Mouse (Mus musculus): ENCODE measurements around the gene Abca5.
"Not testable (repeated sequence)": the region's sequence is repeated elsewhere in the genome, so short reads cannot be mapped to it uniquely, and the experiment has no call there.

Gene Abca5

DNA sequence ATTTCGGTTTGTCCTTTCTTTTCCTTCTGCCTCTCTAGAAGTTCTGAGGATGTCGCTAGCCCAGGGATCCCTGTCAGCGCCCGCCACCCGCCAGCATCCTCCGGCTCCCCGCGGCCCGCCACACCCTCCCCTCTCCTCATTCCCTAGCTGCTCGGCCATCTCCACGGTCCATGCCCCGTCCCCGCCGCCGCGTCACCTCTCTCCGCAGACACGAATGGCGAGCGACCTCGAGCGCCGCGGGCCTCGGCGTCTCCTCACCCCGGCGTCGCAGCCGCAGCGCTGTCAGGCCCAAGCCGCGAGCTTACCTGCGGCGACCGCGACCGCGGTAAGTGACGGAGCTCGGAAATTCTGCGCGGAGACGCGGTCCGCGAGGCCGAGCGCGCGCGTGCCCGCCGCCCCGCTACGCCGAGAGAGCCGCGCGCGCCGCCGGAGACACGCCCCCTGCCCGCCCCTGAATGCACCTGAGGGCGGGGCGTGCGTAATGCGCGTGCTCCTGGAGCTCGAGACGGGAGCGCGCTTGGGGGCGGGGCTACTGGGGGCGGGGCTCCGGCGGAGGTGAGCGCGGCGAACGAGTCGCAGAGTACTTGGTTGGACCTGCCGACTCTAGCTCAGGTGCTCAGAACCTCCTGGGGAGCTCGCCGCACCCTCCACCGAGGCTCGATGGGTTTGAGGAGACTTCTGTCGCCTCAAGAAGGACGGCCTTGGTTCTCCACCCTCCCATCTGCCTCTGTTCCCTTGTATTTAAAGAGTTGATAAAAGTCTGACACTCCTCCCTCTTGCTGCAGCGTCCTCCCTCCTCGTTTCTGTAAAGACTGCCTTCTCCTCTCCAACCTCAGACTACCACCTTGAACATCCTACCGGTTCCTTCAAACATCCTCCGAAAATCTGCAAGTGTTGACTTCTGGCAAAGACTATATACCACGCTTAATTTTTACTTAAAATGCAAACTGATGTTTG lies at the start of gene Abca5:
TSS of gene Abca5 (minus strand) at position 428 of the 957 bp plus-strand sequence.
- DNase-seq (ENCODE audit: low read depth, low spot score) = peak; percentile 67

DNA sequence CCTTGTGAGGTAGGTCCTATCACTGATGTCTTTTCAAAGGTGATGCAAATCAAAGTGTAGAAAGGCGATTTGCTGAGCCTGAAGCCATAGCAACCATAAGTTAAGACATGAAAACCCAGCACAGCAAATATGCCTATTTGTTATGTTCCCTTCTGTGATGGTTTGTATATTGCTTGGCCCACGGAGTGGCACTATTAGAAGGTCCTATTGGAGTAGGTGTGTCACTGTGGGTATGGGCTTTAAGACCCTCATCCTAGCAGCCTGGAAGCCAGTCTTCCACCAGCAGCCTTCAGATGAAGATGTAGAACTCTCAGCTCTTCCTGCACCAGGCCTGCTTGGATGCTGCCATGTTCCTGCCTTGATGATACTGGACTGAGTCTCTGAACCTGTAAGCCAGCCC lies 48.0 kb upstream of the Abca5 start:
- DNase-seq (ENCODE audit: low read depth, low spot score) = no peak

DNA sequence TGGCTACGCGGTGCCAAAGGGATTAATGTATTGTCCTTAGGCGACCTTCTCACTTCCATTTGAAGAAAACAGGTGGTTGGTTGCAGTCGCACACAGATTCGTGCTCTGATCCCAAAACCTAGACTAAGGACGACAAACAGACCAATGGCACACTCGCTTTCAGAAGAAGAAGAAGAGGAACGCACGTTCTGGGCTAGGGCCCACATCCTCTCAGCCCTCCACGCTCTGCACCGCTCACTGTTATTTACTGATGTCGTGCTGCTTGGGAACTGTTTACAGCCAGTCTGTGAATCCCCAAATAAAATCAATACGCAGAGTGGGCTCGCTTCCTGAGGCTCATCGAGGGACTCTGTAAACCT lies 42.8 kb upstream of the Abca5 start:
- no peak for DNase-seq (ENCODE audit: low read depth, low spot score)

DNA sequence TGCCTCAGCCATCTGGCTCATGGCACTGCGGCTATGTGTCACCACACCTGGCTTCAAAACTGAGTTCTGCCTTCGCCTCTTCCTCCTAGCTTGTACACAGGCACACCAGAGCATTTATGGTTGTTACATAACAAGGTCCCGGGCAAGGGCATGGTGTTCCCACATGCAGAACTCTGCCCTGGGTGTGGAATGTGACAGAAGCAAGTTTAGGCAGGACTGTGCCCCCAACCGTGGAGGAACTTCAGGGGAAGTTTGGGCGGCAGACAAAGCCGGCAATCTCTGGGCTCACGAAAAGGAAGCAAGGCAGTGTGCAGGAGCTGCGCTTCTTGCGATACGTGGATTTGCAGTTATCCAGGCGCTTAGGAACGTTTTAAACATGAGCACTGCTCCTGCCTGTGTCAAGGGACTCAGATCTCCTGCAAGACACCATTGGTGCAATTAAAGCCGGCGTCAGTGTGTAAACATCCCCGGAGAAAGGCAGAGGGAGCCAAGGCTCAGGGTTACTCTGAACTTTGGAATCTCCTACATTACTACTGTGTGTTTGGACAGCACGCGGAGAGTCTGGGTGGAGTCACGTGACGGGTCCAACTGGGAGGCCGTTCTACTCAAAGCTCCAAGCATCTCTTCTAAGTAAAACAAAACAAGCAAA lies 42.3 kb upstream of the Abca5 start:
- DNase-seq (ENCODE audit: low read depth, low spot score) = no peak

DNA sequence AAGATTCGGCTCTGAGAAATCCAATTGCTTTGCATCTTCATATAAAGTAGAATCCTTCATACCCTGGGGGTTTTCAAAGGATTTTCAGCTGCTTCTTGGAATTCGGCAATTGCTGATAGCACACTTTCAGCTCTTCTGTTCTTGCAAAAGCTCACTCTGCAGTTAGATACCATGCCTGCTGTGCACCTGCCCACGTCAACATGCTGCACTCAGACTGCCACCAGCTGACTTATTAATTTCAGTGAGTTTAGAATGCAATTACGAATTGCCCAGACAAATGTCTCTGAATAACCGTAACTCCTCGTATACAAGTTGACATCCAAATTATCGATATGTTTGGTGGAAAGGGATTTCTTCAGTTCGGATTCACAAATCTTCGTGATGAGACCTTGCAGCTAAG lies 36.5 kb upstream of the Abca5 start:
- DNase-seq (ENCODE audit: low read depth, low spot score) = no peak

DNA sequence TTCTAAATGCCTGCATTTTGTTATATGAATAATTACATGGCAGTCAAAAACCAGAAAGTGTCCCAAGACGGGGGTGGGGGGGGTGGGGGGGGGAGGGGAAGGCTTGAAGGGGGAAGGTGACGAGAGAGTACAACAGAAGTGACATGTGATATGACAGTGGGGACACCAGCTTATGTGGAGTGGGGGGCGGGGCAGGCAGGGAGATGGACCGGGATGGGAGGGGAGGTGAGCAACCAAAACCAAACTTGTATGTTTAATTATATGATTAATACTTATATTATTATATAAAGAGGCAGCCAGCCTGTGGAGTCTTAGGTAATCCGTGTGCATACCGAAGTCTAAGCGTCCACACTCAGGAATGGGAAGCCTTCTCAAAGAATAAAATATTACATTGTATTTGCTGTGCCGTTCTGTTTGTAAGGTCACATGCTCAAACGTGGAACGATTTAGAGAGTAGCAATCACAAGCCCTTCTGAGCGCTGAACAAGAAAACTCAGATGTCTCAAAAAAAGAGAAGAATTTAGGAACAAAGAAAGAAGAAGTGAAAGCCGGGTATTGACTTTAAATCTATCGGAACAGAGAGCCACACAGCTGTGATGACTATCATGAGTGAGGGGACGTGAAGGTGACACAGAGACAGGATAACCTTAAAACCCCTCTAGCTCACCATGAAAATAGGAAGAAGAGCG lies 34.9 kb upstream of the Abca5 start:
- DNase-seq (ENCODE audit: low read depth, low spot score) = no peak

DNA sequence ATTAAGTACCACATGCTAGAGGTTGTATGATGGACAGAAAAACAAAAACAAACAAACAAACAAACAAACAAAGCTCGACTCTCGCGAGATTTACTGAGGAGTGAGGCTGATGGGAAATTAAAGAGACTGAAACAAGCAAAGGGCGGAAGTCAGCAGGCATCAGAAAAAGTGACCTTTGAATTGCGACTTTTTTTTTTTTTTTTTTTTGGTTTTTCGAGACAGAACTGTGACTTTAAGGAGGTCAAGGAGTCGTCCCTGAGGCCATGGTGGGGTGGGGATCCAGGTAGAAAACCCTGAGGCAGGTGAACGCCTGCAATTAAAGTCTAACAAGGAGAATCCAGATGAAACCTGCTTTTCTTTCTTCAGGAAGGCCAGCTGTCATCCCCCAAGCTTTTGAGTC lies 34.3 kb upstream of the Abca5 start:
- no peak for DNase-seq (ENCODE audit: low read depth, low spot score)

DNA sequence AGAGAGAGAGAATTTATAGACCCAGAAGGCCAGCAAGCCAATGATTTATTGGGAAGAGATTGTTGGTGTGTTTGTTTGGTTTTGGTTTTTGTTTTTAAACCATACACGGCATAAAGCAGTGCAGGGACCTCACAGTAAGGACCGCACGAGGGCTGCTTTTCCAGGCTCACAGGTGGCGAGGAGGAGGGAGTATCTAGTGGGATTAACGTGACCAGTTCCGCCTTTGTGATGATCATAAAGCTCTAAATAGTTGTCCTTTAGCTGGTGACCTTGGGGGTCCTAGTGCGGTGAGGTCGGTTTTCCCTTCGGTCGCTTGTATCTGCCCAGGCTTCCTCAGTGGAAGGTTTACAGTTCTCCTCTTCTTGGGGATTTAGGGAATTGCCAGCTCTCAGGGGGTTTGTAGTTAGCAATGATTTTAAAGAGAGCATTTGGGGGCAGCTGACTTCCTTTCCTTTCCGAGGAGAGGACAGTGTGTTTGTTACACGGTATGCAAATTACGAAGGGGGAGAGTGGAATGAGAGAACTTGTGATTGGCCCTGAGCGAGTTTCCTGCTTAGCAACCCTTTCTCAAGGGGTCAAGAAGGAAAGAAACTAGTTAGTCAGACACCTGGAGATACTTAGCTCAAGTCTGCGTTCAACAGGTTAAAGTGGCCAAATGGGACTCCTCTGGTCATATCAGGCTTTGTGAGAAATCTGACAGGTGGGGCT lies 31.9 kb upstream of the Abca5 start:
- no peak for DNase-seq (ENCODE audit: low read depth, low spot score)

DNA sequence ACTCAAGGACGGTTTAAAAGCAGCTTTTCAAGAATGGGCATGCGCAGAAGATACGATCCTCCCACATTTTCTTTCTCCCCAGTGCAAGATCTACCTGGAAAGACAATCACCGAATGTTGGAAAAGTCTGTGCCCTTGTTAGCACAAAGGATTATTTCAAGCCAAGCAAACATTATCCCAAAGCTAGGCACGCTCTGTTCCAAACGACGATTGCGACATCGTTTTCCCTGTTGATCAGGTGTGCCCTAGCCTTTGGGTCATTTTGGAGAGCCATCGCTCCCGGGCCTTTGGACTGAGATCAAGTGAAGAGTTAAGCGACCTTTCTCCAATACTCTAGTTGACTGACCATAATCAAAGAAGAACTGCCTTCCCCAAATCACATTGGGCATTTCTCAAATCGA lies 30.1 kb upstream of the Abca5 start:
- DNase-seq (ENCODE audit: low read depth, low spot score) = no peak

DNA sequence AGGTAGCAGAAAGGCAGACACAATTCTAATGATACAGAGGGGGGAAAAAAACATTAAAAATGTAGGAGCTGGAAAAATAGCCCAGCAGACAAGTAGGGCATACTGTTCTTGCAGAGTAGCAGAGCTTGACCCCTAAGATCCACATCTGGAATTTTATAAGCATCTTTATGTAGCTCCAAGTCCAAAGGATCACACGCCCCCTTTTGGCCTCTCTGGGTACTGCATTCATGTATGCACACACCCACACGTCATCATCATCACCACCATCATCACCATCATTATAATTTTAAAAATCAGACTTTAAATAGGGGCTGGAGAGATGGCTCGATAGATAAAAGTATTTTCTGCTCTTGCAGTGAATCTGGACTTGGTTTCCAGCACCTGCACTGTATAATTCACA lies 29.4 kb upstream of the Abca5 start:
- DNase-seq (ENCODE audit: low read depth, low spot score) = no peak

DNA sequence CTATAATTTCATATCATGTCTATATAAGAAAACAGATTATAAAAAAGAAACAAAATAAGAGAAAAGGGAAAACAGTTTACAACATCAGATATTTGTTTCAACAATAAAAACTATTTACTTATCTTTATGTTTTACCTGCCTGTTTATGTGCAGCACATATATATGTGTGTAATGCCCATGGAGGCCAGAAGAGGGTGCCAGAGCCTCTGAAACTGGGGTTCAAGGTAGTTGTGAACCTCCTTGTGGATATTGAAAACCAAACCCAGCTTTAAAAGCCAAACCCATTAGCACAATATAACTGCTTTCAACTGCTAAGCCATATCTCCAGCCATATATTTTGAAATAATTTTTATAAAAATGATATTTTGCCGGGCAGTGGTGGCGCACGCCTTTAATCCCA lies 27.5 kb upstream of the Abca5 start:
- no peak for DNase-seq (ENCODE audit: low read depth, low spot score)

DNA sequence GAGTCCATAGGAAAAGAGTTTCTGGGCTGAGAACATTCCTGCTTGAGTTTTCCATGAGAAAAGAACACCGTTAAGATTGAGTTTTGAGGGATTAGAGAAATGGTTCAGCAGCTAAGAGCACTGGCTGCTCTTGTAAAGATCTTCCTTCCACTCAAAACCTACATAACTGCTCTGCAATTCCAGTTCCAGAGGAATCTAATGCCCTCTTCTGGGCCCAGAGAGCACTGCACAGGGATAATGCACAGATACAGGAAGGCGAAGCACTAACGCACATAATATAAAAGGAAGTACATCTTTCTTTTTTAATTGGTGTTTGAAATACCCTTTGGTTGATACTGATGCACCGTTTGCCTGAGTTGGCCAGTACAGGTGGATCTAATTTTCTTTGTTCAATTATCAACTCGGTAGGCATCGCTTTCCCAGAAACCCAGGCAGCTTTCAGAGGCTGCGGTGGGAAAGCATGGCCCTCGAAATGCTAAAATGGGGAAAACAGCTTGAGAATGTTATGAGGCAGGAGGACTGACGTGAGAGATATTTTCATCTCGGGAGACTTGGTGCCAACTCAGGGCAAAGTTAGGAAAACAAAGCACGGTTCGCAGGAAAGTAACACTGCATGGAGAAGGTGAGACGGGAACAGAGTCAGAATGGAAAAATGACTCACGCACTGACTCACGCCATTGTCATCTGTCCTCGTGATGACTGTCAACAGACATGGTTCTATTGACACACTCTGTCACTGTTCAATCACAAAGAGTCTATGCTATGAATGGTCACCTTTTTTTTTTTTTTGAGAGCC lies 20.4 kb upstream of the Abca5 start:
- no peak for DNase-seq (ENCODE audit: low read depth, low spot score)

DNA sequence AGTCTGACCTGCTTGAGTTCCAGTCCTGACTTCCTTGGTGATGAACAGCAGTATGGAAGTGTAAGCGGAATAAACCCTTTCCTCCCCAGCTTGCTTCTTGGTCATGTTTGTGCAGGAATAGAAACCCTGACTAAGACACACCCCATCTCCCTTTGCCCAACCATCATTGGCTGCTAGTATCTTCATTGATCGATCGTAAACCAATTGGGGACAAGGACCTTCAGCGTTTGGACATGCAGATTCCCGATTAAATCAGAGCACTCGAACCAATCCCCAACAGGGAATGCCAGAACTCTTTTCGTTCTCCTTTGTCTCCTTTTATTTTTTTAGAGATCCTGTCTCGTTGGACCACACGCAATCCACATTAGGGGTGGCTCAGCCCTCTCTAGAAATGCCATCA lies 17.6 kb upstream of the Abca5 start:
- not testable (repeated sequence) for DNase-seq (ENCODE audit: low read depth, low spot score)

DNA sequence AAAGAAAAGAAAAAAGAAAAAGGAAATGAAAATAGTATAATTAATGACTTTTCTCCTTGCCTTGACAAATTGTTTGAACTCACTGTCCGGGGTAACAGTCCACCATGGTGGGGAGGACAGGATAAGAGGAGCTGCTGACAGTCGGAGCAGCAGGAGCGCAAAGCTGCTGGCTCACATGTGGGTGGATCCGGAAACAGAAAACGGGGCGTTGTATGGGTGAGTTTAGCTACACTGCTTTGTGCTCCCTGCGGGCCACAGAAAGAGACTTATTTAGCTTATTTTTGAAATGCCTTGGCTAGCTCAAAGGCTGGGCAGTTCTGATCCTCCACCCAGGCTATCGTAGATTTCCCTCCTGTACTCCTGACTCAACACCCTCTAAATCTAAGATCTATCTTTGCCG lies 16.7 kb upstream of the Abca5 start:
- no peak for DNase-seq (ENCODE audit: low read depth, low spot score)

DNA sequence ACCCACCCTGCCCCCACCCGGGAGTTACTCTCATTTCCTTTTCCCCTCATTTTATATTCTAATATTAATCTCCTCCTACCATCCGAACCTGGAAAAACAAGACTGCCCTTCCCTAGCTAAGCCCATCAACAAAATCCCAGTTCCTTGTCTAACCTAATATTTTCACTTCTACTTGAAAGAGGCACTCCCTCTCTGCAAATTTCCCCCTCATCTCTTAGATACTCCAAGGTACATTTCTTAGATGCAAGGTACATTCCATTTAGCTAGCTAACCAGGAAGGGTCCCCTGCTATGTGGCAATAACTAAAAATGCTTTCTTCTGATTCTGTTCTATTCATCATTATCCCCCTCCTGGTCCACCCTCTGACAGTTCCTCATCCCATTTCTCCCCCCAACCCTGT lies 10.7 kb upstream of the Abca5 start:
- no peak for DNase-seq (ENCODE audit: low read depth, low spot score)

DNA sequence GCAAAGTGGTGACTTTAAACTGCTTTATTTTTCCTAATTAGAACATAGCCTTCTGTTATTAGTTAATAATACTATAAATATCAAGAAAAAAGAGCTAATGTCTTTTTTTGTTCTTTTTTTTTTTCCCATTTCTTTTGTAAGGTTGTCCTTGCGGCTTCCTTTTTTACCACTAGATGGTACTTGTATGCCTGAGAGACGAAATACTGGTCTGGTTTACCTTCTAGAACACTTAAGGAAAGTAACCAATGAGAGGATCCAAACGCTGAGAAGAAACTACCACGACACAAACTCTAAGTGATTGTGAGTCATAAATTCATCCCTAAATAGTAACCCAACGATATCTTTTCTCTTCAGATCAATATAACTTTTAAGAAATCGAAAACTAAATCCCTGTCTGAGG lies 10.3 kb upstream of the Abca5 start:
- no peak for DNase-seq (ENCODE audit: low read depth, low spot score)

DNA sequence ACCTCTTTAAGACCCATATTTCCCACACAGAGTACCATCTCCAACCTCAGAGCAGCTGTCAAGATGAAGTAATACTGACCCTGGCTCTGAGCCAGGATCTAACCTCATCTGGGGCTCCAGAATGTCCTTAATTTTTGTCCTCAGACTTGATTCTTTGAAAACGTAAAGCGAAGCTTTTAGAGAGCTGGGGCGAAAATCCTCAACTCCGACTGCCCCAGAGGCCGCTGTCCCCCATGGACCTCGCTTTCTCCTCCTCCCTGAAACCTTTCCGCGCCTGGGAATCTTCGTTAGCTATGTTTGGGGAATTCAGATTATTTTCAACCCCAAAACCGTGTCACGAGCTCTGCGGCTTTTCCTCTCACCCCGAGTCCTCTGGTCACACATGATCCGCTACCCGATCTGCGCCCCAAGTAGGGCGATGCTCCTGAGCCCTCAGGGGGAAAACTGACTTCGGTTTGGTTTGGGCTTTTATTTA lies 665 bp downstream of the Abca5 start:
- no peak for DNase-seq (ENCODE audit: low read depth, low spot score)

DNA sequence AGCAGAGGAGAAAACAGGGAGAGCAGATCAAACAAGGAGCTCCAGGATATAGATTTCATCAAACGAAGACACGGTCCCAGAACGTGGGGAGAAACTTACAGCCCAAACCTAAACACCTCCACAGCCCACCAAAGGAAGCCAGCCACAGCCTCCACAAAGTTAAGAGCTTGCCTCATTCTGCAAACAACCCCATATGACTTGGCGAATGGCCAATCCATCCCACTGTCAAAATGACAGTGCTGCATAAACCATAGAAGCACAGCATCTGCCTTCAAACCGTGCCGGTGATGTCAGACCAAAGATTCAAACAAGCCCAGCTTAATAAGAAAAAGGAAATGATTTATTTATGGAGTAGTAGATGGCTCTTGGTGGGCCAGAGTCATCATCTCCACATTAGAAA lies 7.4 kb downstream of the Abca5 start:
- peak; percentile 55 for DNase-seq (ENCODE audit: low read depth, low spot score)

DNA sequence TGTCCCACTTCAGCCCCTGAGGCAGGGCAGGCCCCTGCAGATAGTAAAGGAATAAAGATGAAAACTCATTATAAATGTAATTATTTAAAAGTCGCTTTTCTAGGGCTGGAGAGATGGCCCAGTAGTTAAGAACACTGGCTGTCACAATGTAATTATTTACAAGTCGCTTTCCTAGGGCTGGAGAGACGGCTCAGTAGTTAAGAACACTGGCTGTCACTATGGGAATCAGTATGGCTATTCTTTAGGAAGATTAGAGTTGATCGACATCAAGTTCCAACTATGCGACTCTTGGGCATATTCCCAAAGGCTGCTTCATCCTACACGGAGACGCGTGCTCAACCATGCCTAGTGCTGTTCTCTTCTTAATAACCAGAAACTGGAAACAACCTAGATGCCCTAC lies 15.2 kb downstream of the Abca5 start:
- no peak for DNase-seq (ENCODE audit: low read depth, low spot score)

DNA sequence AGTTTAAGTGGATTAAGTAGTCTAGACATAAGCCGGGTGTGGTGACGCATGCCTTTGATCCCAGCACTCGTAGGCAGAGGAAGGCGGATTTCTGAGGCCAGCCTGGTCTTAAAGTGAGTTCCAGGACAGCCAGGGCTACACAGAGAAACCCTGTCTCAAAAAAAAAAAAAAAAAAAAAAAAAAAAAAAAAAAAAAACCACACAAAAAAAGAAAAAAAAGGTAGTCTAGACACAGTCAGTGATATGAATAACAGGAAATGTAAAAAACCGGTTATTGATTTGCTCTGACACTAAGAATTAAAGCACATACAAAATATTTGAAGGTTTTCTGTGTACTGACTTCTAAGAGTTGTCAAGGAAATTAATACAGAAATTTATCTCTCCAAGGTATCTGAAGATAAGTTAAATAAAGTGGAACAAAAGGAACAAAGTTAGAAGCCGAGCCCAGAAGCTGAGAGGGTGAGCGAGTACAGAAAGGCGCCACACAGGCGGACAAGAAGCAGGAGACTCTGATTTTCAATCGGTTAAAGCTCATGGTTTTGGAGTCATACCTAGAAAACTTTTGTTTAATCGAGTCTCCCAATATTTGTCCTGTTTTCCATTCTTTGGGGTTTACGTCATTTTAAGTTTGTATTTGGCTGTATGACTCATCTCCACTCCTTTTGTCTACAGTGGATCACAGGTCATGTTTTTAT lies 30.9 kb downstream of the Abca5 start:
- DNase-seq (ENCODE audit: low read depth, low spot score) = no peak

All from telencephalon, adult 2 months (tissue).